Mouse (Mus musculus) cerebellum, postnatal 4 days (tissue): Measurements from ENCODE around the gene A030014E15Rik.
"Not testable (repeated sequence)": the region's sequence is repeated elsewhere in the genome, so short reads cannot be mapped to it uniquely, and the experiment has no call there.

Source experiments
- DNase-seq, 2 experiments: peaks; one replicate each; pipeline ENCODE4 v3.0.0; 2022; ENCODE audit warnings: low spot score in 2 of 2, mixed read lengths in 1 of 2

A030014E15Rik gene

GRCm38 (mm10) chr1:82924650-82925049 lies at the start of gene A030014E15Rik:
Gene A030014E15Rik (plus strand): TSS chr1:82924917.
- DNase-seq: no peak

- DNase-seq: no peak
Measured at GRCm38 (mm10) chr1:82879172-82879571, 45.5 kb upstream of the A030014E15Rik start.

- no peak for DNase-seq
Measured at GRCm38 (mm10) chr1:82880196-82880595, 44.5 kb upstream of the A030014E15Rik start.

- no peak for DNase-seq
Measured at GRCm38 (mm10) chr1:82893269-82893668, 31.4 kb upstream of the A030014E15Rik start.

- DNase-seq: no peak
Measured at GRCm38 (mm10) chr1:82900567-82900966, 24.1 kb upstream of the A030014E15Rik start.

- DNase-seq: no peak
Measured at GRCm38 (mm10) chr1:82901201-82901600, 23.5 kb upstream of the A030014E15Rik start.

GRCm38 (mm10) chr1:82905886-82906285 lies 18.8 kb upstream of the A030014E15Rik start:
- no peak for DNase-seq

- no peak for DNase-seq
Measured at GRCm38 (mm10) chr1:82913025-82913424, 11.7 kb upstream of the A030014E15Rik start, which contains the start of gene A030005L19Rik. Gene A030005L19Rik (plus strand): TSS chr1:82913325.

- not testable (repeated sequence) for DNase-seq
Measured at GRCm38 (mm10) chr1:82913434-82913833, 11.3 kb upstream of the A030014E15Rik start.

- not testable (repeated sequence) for DNase-seq
Measured at GRCm38 (mm10) chr1:82930558-82930957, 5.8 kb downstream of the A030014E15Rik start.

GRCm38 (mm10) chr1:82931326-82931725 lies 6.6 kb downstream of the A030014E15Rik start, which contains the start of gene Gm6217:
Gene Gm6217 (minus strand): TSS chr1:82931399.
- DNase-seq: not testable (repeated sequence)

- DNase-seq: no peak
Measured at GRCm38 (mm10) chr1:82938666-82939065, 13.9 kb downstream of the A030014E15Rik start.

- not testable (repeated sequence) for DNase-seq
Measured at GRCm38 (mm10) chr1:82942505-82942904, 17.8 kb downstream of the A030014E15Rik start.

- DNase-seq: not testable (repeated sequence)
Measured at GRCm38 (mm10) chr1:82943295-82943694, 18.6 kb downstream of the A030014E15Rik start, which contains the start of gene A030003K21Rik. Gene A030003K21Rik (minus strand): TSS chr1:82943388.

- not testable (repeated sequence) for DNase-seq
Measured at GRCm38 (mm10) chr1:82946029-82946428, 21.3 kb downstream of the A030014E15Rik start.

- DNase-seq: no peak
Measured at GRCm38 (mm10) chr1:82948601-82949000, 23.9 kb downstream of the A030014E15Rik start.

GRCm38 (mm10) chr1:82955913-82956312 lies 31.2 kb downstream of the A030014E15Rik start, which contains the start of gene Gm7544:
Gene Gm7544 (minus strand): TSS chr1:82956013.
- DNase-seq: not testable (repeated sequence)

- DNase-seq: no peak
Measured at GRCm38 (mm10) chr1:82959870-82960385, 35.2 kb downstream of the A030014E15Rik start, which contains the start of gene Gm47955. Gene Gm47955 (plus strand): TSS chr1:82960286.

- DNase-seq: no peak
Measured at GRCm38 (mm10) chr1:82966413-82966812, 41.7 kb downstream of the A030014E15Rik start.

- DNase-seq: no peak
Measured at GRCm38 (mm10) chr1:82972046-82972445, 47.3 kb downstream of the A030014E15Rik start.

GRCm38 (mm10) chr1:82973244-82973643 lies 48.5 kb downstream of the A030014E15Rik start:
- no peak for DNase-seq

GRCm38 (mm10) chr1:82973901-82974300 lies 49.2 kb downstream of the A030014E15Rik start:
- no peak for DNase-seq

GRCm38 (mm10) chr1:82974342-82974741 lies 49.6 kb downstream of the A030014E15Rik start:
- no peak for DNase-seq
